Mouse (Mus musculus) liver, embryonic 13.5 days (tissue): ENCODE measurements around the gene Cbr1. TPM values are rescaled to one million over a fixed set of nuclear protein-coding genes. Genes with fewer than 3 reads are reported as not detected.
"Not testable (repeated sequence)": the region's sequence is repeated elsewhere in the genome, so short reads cannot be mapped to it uniquely, and the experiment has no call there.

Source experiments
- ATAC-seq: fragments of 200-750 bp; cut with Nextera tagmentation; 2 replicates; pipeline ENCODE4 v1.8.0; 2017; ENCODE audit warnings: low read depth, mild to moderate bottlenecking, moderate number of reproducible peaks, moderate library complexity
- DNase-seq: peaks from one replicate; pipeline ENCODE4 v3.0.0; 2022
- H3K27ac ChIP-seq: fragments of 300-500 bp; sonication (generic); 2 replicates; pipeline ENCODE4 v1.5.1; 2015; ENCODE audit warnings: moderate library complexity, mild to moderate bottlenecking, inconsistent platforms
- H3K27me3 ChIP-seq: fragments of 300-500 bp; sonication (generic); 2 replicates; pipeline ENCODE4 v1.6.1; 2015; ENCODE audit warnings: mild to moderate bottlenecking, inconsistent platforms
- H3K36me3 ChIP-seq: fragments of 300-500 bp; sonication (generic); 2 replicates; pipeline ENCODE4 v1.6.1; 2015; ENCODE audit warnings: mild to moderate bottlenecking, inconsistent platforms
- H3K4me1 ChIP-seq: fragments of 300-500 bp; sonication (generic); replicated peaks from 2 replicates; pipeline ENCODE4 v1.6.1; 2015; ENCODE audit warnings: inconsistent platforms
- H3K4me2 ChIP-seq: fragments of 300-500 bp; sonication (generic); 2 replicates; pipeline ENCODE4 v1.6.1; 2015; ENCODE audit warnings: inconsistent platforms, mild to moderate bottlenecking, moderate library complexity
- H3K4me3 ChIP-seq: fragments of 300-500 bp; sonication (generic); replicated peaks from 2 replicates; pipeline ENCODE4 v1.5.1; 2015; ENCODE audit warnings: mild to moderate bottlenecking, inconsistent platforms
- H3K9ac ChIP-seq: fragments of 300-500 bp; sonication (generic); 2 replicates; pipeline ENCODE4 v1.6.1; 2015; ENCODE audit warnings: mild to moderate bottlenecking, inconsistent platforms
- H3K9me3 ChIP-seq: fragments of 300-500 bp; sonication (generic); replicated peaks from 2 replicates; pipeline ENCODE4 v1.6.1; 2016; ENCODE audit warnings: inconsistent platforms
- WGBS: fragments of 180-500 bp; shearing (Covaris S2); methylation state at CpG from one replicate; pipeline ENCODE4 v1.1.7; 2015; ENCODE audit not compliant: insufficient replicate concordance; 5-methylcytosine and 5-hydroxymethylcytosine counted together
- polyA plus RNA-seq: library from polyadenylated mRNA; unstranded; fragments of >200 nt; fragmentation: Nextera tagmentation; extraction: Ambion mirVana; gene quantifications from 2 replicates; pipeline ENCODE4 v1.2.1, GENCODE M21; 2015

The Cbr1 gene
- polyA plus RNA-seq, 1 experiment from 2014 or later = 22.9 TPM

DNA sequence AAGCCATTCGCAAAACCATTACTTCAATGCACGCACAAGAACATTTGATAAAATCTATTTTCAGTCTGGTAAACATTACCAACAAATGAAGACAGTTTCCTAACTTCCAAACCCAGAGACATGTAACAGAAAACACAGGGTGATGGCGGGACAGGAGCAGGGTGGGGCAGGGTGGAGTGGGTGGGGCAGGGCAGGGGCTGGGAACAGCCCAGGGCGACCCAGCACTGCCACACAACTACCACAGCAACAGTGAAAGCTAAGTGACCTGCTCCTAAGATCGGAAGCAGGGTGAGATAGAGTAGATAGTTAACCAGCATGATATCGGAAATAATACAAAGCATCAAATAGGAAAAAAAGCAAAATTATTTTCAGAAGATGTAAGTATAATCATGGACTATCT lies 6.2 kb upstream of the Cbr1 start:
- H3K9me3 ChIP-seq = no peaks in the 10 kb centered on the region
- peak; percentile 50 for ATAC-seq
- H3K4me2 ChIP-seq = peak overlapping the region; percentile 52
- H3K36me3 ChIP-seq = peaks cover 16% of the 10 kb centered on the region
- peaks cover 36% of the 10 kb centered on the region for H3K4me1 ChIP-seq
- peak overlapping the region; percentile 19; the same call in 1 of the 2 replicates for H3K27ac ChIP-seq
- WGBS = 52% methylated on average over 6 of the region's 6 CpGs
- no peak overlapping the region for H3K9ac ChIP-seq
- no peak overlapping the region for H3K4me3 ChIP-seq
- DNase-seq = no peak
- no peaks in the 10 kb centered on the region for H3K27me3 ChIP-seq

DNA sequence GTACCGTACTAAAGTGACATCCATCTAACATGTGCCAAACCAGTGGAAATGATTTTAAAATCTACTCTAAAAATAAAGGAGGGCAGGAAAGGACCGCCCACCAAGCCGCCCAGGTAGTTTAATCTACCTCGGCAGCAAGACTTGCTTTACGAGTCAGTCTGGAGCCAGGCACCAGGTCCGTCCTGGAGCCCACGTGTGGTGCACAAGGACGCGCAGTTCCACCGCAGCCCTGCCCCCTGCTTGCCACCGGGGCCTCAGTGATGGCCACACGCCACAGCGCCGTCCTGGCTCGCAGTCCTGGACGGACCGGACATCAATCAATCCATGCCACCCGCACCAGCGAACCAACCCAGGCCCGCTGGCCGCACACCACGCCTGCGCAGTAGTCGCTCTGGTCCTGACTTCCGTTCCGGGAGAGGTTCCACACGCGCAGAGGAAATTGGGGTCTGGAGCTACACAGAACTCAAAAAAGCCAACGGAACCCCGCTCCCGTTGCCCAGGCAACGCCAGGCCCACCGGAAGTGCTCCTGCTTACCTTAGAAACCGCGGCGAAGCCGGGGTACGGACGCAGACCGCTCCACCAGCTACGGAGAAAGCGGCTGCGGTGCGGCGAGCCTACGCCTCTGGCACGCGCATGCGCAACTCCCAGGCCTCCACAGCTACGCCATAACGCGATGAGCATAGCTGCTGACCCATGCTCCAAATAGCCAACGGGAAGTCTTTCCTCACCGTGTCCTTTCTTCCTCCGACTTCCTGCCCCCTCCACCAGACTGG lies 2.0 kb upstream of the Cbr1 start, which contains the start of gene Setd4:
Setd4 (minus strand) TSS at position 625 of the 774 bp plus-strand sequence.
- Histone ChIP-seq H3K9ac (peak within 1 kb of the TSS; percentile 86), H3K4me3 (peak within 1 kb of the TSS; percentile 78), H3K27ac (peak within 1 kb of the TSS; percentile 84), H3K9me3 (no peaks in the 10 kb centered on the region), H3K4me2 (peak within 1 kb of the TSS; percentile 87), H3K36me3 (peaks cover 2% of the 10 kb centered on the region), H3K4me1 (peaks cover 48% of the 10 kb centered on the region), H3K27me3 (peaks cover 12% of the 10 kb centered on the region)
- peak; percentile 88 for ATAC-seq
- DNase-seq = peak; percentile 83
- 2% methylated on average over 55 of the region's 55 CpGs for WGBS

DNA sequence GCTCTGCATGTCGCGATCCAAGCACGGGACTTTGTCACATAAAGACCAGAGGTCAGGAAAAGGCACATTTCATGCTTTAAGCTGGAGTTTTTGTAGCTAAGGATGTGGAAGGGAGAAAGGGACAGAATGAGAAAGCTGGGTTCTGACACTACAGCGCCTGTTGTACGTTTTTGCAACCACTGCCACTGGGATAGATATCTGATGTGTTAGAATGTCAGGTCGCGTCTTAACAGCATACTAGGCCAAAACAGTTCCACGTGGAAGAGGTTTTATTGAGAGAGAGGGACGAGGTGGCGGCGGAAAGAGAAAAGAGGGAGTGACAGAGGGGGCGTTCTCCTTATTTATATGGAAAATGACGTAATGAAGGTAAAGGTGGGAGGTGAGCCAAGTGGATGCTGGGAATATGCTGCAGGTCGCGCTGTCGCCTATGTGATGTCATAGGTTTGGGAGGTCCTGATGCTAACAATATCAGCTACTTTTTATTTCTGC lies 1.1 kb upstream of the Cbr1 start:
- DNase-seq (no peak), ATAC-seq (no peak)
- peak overlapping the region; percentile 86 for H3K9ac ChIP-seq
- H3K4me3 ChIP-seq = peak overlapping the region; percentile 78
- peak overlapping the region; percentile 84; the same call in 1 of the 2 replicates for H3K27ac ChIP-seq
- no peaks in the 10 kb centered on the region for H3K36me3 ChIP-seq
- H3K4me1 ChIP-seq = peaks cover 45% of the 10 kb centered on the region
- 10% methylated on average over 16 of the region's 16 CpGs for WGBS
- H3K27me3 ChIP-seq = peaks cover 12% of the 10 kb centered on the region
- no peaks in the 10 kb centered on the region for H3K9me3 ChIP-seq
- peak overlapping the region; percentile 87 for H3K4me2 ChIP-seq

DNA sequence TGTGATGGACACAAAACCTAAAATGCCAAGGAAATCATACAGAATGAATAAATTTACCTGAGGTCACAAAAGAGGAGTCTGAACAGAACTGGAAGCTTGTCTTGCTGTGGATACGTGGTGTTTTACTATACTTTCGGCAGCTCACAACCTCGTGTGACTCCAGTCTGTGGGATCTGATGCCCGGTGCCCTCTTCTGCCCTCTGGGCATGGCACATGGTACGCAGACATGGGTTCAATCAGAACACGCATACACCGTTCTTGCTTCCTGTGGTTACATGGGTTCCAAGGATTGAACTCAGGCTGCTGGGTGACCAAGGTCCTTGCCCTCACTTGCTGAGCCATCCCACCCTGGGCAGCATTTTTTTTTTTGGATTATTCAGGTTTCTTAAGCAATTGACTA lies 493 bp downstream of the Cbr1 start:
- H3K36me3 ChIP-seq = peaks cover 4% of the 10 kb centered on the region; the same call in 1 of the 2 replicates
- H3K4me3 ChIP-seq = no peak overlapping the region
- peaks cover 39% of the 10 kb centered on the region for H3K4me1 ChIP-seq
- no peak overlapping the region for H3K4me2 ChIP-seq
- H3K27me3 ChIP-seq = peaks cover 12% of the 10 kb centered on the region
- 72% methylated on average over 7 of the region's 7 CpGs for WGBS
- no peaks in the 10 kb centered on the region for H3K9me3 ChIP-seq
- ATAC-seq = no peak
- DNase-seq = no peak
- H3K9ac ChIP-seq = no peak overlapping the region
- no peak overlapping the region for H3K27ac ChIP-seq

DNA sequence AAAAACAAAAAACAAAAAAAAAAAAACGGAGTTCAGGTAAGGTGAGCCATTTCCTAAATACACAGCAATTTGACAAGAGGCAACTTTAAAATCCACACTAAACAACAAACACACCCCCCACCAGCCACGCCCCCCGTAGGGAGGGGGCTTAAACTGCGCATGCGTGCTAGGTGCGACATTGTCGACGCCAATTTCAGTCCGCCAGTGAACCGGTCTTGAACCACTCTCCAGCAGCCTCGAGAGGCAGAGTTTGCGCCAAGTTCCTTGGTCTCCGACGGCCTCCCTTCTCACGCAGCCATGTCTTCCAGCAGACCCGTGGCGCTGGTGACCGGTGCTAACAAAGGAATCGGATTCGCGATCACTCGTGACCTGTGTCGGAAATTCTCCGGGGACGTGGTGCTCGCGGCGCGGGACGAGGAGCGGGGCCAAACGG lies 2.0 kb downstream of the Cbr1 start:
- H3K27me3 ChIP-seq = peaks cover 12% of the 10 kb centered on the region
- peak overlapping the region; percentile 79 for H3K9ac ChIP-seq
- H3K36me3 ChIP-seq = peaks cover 5% of the 10 kb centered on the region; the same call in 1 of the 2 replicates
- WGBS = under 1% methylated on average over 32 of the region's 32 CpGs
- peak; percentile 35; the same call in 1 of the 2 replicates for ATAC-seq
- peak; percentile 83 for DNase-seq
- peaks cover 34% of the 10 kb centered on the region for H3K4me1 ChIP-seq
- H3K4me3 ChIP-seq = peak overlapping the region; percentile 70
- peak overlapping the region; percentile 95 for H3K4me2 ChIP-seq
- no peaks in the 10 kb centered on the region for H3K9me3 ChIP-seq
- H3K27ac ChIP-seq = peak overlapping the region; percentile 24; the same call in 1 of the 2 replicates

DNA sequence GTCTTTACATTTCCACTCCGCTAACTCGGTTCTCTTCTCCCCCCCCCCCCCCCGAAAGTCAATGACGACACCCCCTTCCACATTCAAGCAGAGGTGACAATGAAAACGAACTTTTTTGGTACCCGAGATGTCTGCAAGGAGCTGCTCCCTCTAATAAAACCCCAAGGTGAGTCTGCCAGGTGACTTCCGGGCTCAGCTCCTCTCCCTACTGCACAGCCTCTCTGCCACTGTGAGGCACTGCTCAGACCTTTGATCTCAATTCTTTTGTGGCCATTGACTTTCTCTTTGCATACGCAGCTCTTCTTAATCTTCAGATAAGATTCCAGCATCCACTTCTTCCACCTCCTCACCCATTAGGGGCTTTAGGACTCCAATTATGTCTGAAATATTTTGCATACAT lies 3.1 kb downstream of the Cbr1 start:
- DNase-seq = no peak
- no peak for ATAC-seq

DNA sequence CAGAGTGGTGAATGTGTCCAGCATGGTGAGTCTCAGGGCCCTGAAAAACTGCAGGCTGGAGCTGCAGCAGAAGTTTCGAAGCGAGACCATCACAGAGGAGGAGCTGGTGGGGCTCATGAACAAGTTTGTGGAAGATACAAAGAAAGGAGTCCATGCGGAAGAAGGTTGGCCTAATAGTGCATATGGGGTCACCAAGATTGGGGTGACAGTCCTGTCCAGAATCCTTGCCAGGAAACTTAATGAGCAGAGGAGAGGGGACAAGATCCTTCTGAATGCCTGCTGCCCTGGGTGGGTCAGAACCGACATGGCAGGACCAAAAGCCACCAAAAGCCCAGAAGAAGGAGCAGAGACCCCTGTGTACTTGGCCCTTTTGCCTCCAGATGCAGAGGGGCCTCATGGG lies 4.1 kb downstream of the Cbr1 start:
- Histone ChIP-seq H3K4me1 (peaks cover 19% of the 10 kb centered on the region), H3K4me3 (no peak overlapping the region), H3K27ac (no peak overlapping the region), H3K9me3 (no peaks in the 10 kb centered on the region), H3K9ac (no peak overlapping the region), H3K27me3 (peaks cover 12% of the 10 kb centered on the region), H3K4me2 (no peak overlapping the region), H3K36me3 (peaks cover 5% of the 10 kb centered on the region; the same call in 1 of the 2 replicates)
- DNase-seq = no peak
- 78% methylated on average over 4 of the region's 4 CpGs for WGBS
- no peak for ATAC-seq

More for the DNA sequence above, 3.1 kb downstream of the Cbr1 start:
- WGBS = 72% methylated on average over 8 of the region's 8 CpGs
- peak overlapping the region; percentile 95 for H3K4me2 ChIP-seq
- H3K4me3 ChIP-seq = no peak overlapping the region
- no peak overlapping the region for H3K27ac ChIP-seq
- H3K36me3 ChIP-seq = peaks cover 5% of the 10 kb centered on the region; the same call in 1 of the 2 replicates
- H3K4me1 ChIP-seq = peaks cover 27% of the 10 kb centered on the region
- no peaks in the 10 kb centered on the region for H3K9me3 ChIP-seq
- no peak overlapping the region for H3K9ac ChIP-seq
- peaks cover 12% of the 10 kb centered on the region for H3K27me3 ChIP-seq

DNA sequence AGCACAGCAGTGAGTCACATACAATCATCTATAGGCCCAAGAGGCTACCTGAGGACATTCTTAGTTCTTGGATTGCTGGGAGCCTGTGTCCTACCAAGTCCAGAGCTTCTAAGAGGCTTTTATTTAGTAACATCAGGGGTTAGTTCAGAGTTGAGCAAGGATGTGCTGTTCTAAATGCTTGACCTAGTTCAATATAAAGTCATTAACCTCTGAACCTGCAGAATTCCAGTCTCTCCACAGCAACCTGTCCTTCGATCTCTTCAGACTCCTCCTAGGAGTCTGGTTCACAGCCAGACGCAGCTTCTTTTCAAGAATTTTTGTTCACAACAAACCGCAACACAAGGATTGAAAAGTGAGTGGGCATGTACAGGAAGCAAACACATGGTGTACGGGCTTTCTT lies 5.3 kb downstream of the Cbr1 start:
- no peak overlapping the region for H3K4me3 ChIP-seq
- H3K27ac ChIP-seq = no peak overlapping the region
- DNase-seq = no peak
- no peak for ATAC-seq
- peaks cover 17% of the 10 kb centered on the region for H3K4me1 ChIP-seq
- no peaks in the 10 kb centered on the region for H3K9me3 ChIP-seq
- H3K36me3 ChIP-seq = peaks cover 5% of the 10 kb centered on the region; the same call in 1 of the 2 replicates
- H3K27me3 ChIP-seq = peaks cover 4% of the 10 kb centered on the region; the same call in 1 of the 2 replicates
- H3K4me2 ChIP-seq = no peak overlapping the region
- H3K9ac ChIP-seq = no peak overlapping the region
- 77% methylated on average over 4 of the region's 4 CpGs for WGBS

DNA sequence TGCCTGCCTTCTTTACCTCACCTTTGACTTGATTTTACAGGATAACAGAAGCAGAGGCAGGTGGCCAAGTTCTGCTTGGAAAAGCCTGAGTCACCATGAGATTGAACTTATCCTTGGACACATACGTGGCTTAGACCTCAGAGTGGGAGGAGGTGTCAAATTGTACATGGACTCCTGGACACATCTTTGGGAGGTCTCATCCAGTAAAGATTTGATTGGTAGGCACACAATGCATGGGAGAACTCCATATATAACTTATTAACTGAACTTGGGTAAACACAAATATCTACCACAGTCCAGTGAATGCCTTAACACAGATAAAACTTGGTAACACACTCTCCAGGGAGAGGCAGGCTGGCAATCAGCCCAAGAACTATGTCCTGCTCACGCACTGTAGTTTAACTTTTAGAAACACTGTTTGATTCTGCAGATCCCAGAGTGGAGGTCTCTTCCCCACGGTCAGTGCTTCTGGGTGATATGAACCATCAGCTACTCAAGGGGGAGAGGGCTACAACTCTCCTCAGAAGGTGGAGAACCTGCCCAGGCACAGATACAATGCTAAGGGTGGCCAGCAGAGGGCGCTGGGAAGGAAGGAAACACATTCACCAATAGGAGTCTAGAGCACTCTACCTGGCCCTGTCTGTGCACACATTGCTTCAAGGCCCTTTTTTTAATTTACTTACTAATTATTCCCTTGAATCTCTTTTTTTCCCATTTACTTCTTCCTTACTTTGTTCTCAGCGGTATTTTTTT lies 9.6 kb downstream of the Cbr1 start:
- 22% methylated on average over 5 of the region's 5 CpGs for WGBS
- Histone ChIP-seq H3K4me3 (no peak overlapping the region), H3K4me1 (no peaks in the 10 kb centered on the region), H3K27me3 (no peaks in the 10 kb centered on the region), H3K4me2 (no peak overlapping the region), H3K9ac (no peak overlapping the region), H3K36me3 (peaks cover 3% of the 10 kb centered on the region; the same call in 1 of the 2 replicates), H3K9me3 (no peaks in the 10 kb centered on the region), H3K27ac (no peak overlapping the region)
- DNase-seq = peak; percentile 55
- 0 out of 2 replicates have a peak, but pooled peaks have one; percentile 45 for ATAC-seq

DNA sequence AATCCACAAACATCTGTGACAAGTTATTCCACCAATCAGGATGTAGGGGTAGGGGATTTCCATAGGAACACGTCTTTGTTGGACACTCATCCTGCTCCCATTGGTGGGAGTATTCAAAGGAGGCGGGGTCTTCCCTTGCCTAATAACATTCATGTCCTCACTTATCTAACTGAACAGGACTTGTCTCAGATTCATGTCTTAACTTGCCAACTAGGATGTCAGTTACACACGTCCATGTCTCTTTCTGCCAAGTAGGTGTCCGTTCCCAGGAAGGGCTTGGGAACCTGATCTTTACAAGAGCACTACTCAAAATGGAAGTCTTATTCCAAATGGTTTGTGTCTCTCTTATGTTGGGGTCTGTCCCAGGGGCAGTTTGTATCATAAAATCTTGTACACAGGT lies 18.1 kb downstream of the Cbr1 start:
- 66% methylated on average over 4 of the region's 4 CpGs for WGBS

DNA sequence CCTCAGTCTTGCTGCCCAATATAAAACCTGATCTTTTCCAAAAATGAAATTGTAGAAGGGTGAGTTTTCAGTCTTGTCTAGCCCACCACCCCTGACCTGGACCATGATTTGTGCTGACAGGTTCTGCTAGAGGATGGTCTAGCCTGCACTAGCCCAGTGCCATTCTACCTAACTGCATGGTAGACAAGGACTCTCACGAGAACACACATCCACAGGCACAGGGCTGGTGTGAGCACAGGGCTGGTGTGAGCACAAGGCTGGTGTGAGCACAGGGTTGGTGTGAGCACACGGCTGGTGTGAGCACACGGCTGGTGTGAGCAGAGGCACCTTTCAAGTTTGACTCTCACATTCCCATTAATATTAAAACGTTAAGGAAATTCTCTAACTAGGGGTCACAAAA lies 19.0 kb downstream of the Cbr1 start:
- Histone ChIP-seq H3K9ac (no peak overlapping the region), H3K4me3 (no peak overlapping the region), H3K4me1 (no peaks in the 10 kb centered on the region), H3K27me3 (peaks cover 12% of the 10 kb centered on the region; the same call in 1 of the 2 replicates), H3K36me3 (no peaks in the 10 kb centered on the region), H3K27ac (no peak overlapping the region), H3K4me2 (no peak overlapping the region), H3K9me3 (no peaks in the 10 kb centered on the region)
- WGBS = 67% methylated on average over 4 of the region's 4 CpGs
- DNase-seq (no peak), ATAC-seq (no peak)

More for the DNA sequence above, 18.1 kb downstream of the Cbr1 start:
- H3K9me3 ChIP-seq, DNase-seq, H3K9ac ChIP-seq, H3K36me3 ChIP-seq, ATAC-seq, H3K4me3 ChIP-seq, H3K4me1 ChIP-seq, H3K27ac ChIP-seq, H3K4me2 ChIP-seq: not testable (repeated sequence)
- H3K27me3 ChIP-seq = peaks cover 12% of the 10 kb centered on the region; the same call in 1 of the 2 replicates
